ENCODE assay signal across 8 mouse cellular contexts in the genomic region with DNA sequence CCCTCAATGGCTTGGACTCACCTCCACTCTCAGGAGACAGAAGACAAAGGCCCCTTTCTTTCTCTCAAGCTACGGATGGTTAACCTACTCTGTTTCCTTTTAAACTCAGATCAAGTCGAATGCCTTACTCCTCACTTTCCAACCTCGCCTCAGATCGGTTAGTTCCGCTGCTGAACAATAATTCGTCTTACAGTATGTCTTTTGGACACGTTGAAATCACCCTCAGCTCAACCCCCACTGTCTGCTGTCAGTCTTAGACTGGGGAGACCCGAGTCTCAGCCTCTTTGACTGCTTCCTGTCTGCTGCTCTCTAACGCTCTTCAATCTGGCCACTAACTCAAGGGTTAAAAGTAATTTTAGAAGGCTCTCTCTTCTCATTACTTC. TPM values are rescaled to one million over a fixed set of nuclear protein-coding genes. Genes with fewer than 3 reads are reported as not detected.
DNase-seq lines count a peak whose midpoint lies in the region; ATAC-seq and TF ChIP-seq lines count a peak whose summit lies in the region.

No protein-coding gene starts in this region.

- 30% methylated on average over 9 of the region's 9 CpGs for WGBS in heart, embryonic 11.5 days (ENCODE audit: insufficient replicate concordance)
- 10% methylated on average over 9 of the region's 9 CpGs for WGBS in forebrain, embryonic 12.5 days
- WGBS in liver, embryonic 13.5 days (ENCODE audit: insufficient replicate concordance), result 28% methylated on average over 9 of the region's 9 CpGs
- 21% methylated on average over 9 of the region's 9 CpGs for WGBS in thymus, adult 2 months

- ATAC-seq in heart, embryonic 11.5 days (replicated peaks; ENCODE audit: insufficient number of reproducible peaks, low FRiP score, low TSS enrichment), result no peak
- ATAC-seq in CD4-positive, CD25-positive, alpha-beta regulatory T cell, adult 4 months, result peak; percentile 56
- ATAC-seq in forebrain, embryonic 12.5 days (ENCODE audit: low FRiP score), result no peak; the same call in 1 of the 2 replicates
- ATAC-seq in liver, embryonic 13.5 days (ENCODE audit: low read depth), result no peak

- H3K27ac ChIP-seq in heart, embryonic 11.5 days (ENCODE audit: low read depth, low read length), result no peak overlapping the region
- peak overlapping the region; percentile 88 for H3K27ac ChIP-seq in forebrain, embryonic 12.5 days
- no peak overlapping the region for H3K27ac ChIP-seq in liver, embryonic 13.5 days
- no peak overlapping the region for H3K27ac ChIP-seq in thymus, adult 2 months (ENCODE audit: control insufficient read depth, insufficient read depth, low read length)

- no peak for TF ChIP-seq CTCF in thymus, adult 2 months (IDR thresholded peaks at IDR 0.05; ENCODE audit: borderline replicate concordance, control insufficient read depth, extremely low read depth, insufficient read depth, low read length, poor library complexity)

- H3K4me2 ChIP-seq in heart, embryonic 11.5 days, result peak overlapping the region; percentile 75
- H3K4me2 ChIP-seq in forebrain, embryonic 12.5 days, result peak overlapping the region; percentile 85
- peak overlapping the region; percentile 85 for H3K4me2 ChIP-seq in liver, embryonic 13.5 days

- H3K9ac ChIP-seq in heart, embryonic 11.5 days (ENCODE audit: low read depth, low read length), result no peak overlapping the region
- peak overlapping the region; percentile 77; the same call in 1 of the 2 replicates for H3K9ac ChIP-seq in forebrain, embryonic 12.5 days
- H3K9ac ChIP-seq in liver, embryonic 13.5 days, result no peak overlapping the region

- H3K4me1 ChIP-seq in heart, embryonic 11.5 days (ENCODE audit: control insufficient read depth, insufficient read depth, low read length), result no peaks in the 10 kb centered on the region
- H3K4me1 ChIP-seq in forebrain, embryonic 12.5 days, result peaks cover 23% of the 10 kb centered on the region
- H3K4me1 ChIP-seq in liver, embryonic 13.5 days (replicated peaks), result peaks cover 29% of the 10 kb centered on the region
- H3K4me1 ChIP-seq in thymus, adult 2 months (replicated peaks; ENCODE audit: control insufficient read depth, insufficient read depth, low read length), result peaks cover 15% of the 10 kb centered on the region

- no peak for TF ChIP-seq POLR2A in thymus, adult 2 months (IDR thresholded peaks at IDR 0.05; ENCODE audit: control insufficient read depth, extremely low read depth, insufficient read depth, low read length, poor library complexity)

- H3K27me3 ChIP-seq in heart, embryonic 11.5 days (ENCODE audit: control insufficient read depth, insufficient read depth, low read length), result peaks cover 44% of the 10 kb centered on the region
- H3K27me3 ChIP-seq in forebrain, embryonic 12.5 days, result no peaks in the 10 kb centered on the region
- H3K27me3 ChIP-seq in liver, embryonic 13.5 days, result peaks cover 76% of the 10 kb centered on the region
- H3K27me3 ChIP-seq in thymus, adult 2 months (ENCODE audit: control insufficient read depth, insufficient read depth, low read length), result no peaks in the 10 kb centered on the region; the same call in 1 of the 2 replicates

- no peaks in the 10 kb centered on the region for H3K9me3 ChIP-seq in heart, embryonic 11.5 days (replicated peaks; ENCODE audit: control insufficient read depth, low read length)
- no peaks in the 10 kb centered on the region for H3K9me3 ChIP-seq in forebrain, embryonic 12.5 days
- no peaks in the 10 kb centered on the region for H3K9me3 ChIP-seq in liver, embryonic 13.5 days (replicated peaks)

- no peak for DNase-seq in heart, adult 11 months
- DNase-seq in liver, embryonic 13.5 days, result no peak
- DNase-seq in adrenal gland, adult 8-10 months, result no peak
- DNase-seq in thymus, adult 2 months, result no peak
- no peak for DNase-seq in ovary, postnatal 36 days (ENCODE audit: low spot score)

- peak overlapping the region; percentile 57 for H3K4me3 ChIP-seq in heart, embryonic 11.5 days (ENCODE audit: low read depth, low read length)
- peak overlapping the region; percentile 81 for H3K4me3 ChIP-seq in forebrain, embryonic 12.5 days (replicated peaks)
- peak overlapping the region; percentile 61 for H3K4me3 ChIP-seq in liver, embryonic 13.5 days (replicated peaks)
- no peak overlapping the region for H3K4me3 ChIP-seq in thymus, adult 2 months (ENCODE audit: control insufficient read depth, insufficient read depth, low read length)

- H3K36me3 ChIP-seq in heart, embryonic 11.5 days (ENCODE audit: control insufficient read depth, insufficient read depth, low read length), result no peaks in the 10 kb centered on the region
- H3K36me3 ChIP-seq in forebrain, embryonic 12.5 days (replicated peaks), result 0 out of 2 replicates have a peak, but pooled peaks cover 3% of the 10 kb centered on the region
- no peaks in the 10 kb centered on the region for H3K36me3 ChIP-seq in liver, embryonic 13.5 days
- no peaks in the 10 kb centered on the region for H3K36me3 ChIP-seq in thymus, adult 2 months (ENCODE audit: control insufficient read depth, insufficient read depth, low read length)

RNA-seq across cellular contexts. Expression of a gene that starts 0.5 kb away (rescaled TPM):
- 1.9 and 2.0 TPM in 2 replicates for polyA plus RNA-seq in heart, embryonic 11.5 days (2014; fragmentation: Nextera tagmentation; extraction: Ambion mirVana)
- polyA plus RNA-seq in CD4-positive, CD25-positive, alpha-beta regulatory T cell, adult 4 months (2017; shearing (Covaris generic)), result 1 to 10 TPM; 5.7 to 7.7 TPM
- 18.6 and 19.5 TPM in 2 replicates for polyA plus RNA-seq in forebrain, embryonic 12.5 days (2016; fragmentation: Nextera tagmentation; extraction: Ambion mirVana)
- polyA plus RNA-seq in liver, embryonic 13.5 days (2015; fragmentation: Nextera tagmentation; extraction: Ambion mirVana), result 0.34 and 0.51 TPM in 2 replicates
- 10 to 100 TPM in 3 of 4 experiments, 1 to 10 TPM in 1; 6.2 to 20.5 (median 11.4) TPM for total RNA-seq in adrenal gland, adult 8-10 months (2022)
- 11.5 and 11.9 TPM in 2 replicates for polyA plus RNA-seq in thymus, adult 2 months (2012; rRNA removed)

RNA-seq across cellular contexts. Expression of a gene that starts 31.9 kb away (rescaled TPM):
- 0.11 and 0.17 TPM in 2 replicates for polyA plus RNA-seq in heart, embryonic 11.5 days (2014; fragmentation: Nextera tagmentation; extraction: Ambion mirVana)
- polyA plus RNA-seq in CD4-positive, CD25-positive, alpha-beta regulatory T cell, adult 4 months (2017; shearing (Covaris generic)), result 100 to 1,000 TPM in 1 of 2 experiments, 10 to 100 TPM in 1; 63.9 to 105 TPM
- 0.05 TPM in 1 of 2 replicates, not detected in the other for polyA plus RNA-seq in forebrain, embryonic 12.5 days (2016; fragmentation: Nextera tagmentation; extraction: Ambion mirVana)
- polyA plus RNA-seq in liver, embryonic 13.5 days (2015; fragmentation: Nextera tagmentation; extraction: Ambion mirVana), result 1.1 and 1.3 TPM in 2 replicates
- total RNA-seq in adrenal gland, adult 8-10 months (2022), result 1 to 10 TPM; 5.1 to 7.2 (median 5.8) TPM
- polyA plus RNA-seq in thymus, adult 2 months (2012; rRNA removed), result 34.7 and 39.4 TPM in 2 replicates

Comparison
In these comparisons a context has a peak if more than half of its experiments do, and no peak if none do; other contexts are left out.
1. RNA of a gene that starts 31.9 kb away (polyA plus RNA-seq): 63.9 to 105 TPM in CD4-positive, CD25-positive, alpha-beta regulatory T cell, adult 4 months and 34.7 to 39.4 TPM in thymus, adult 2 months; 1.1 to 1.3 TPM in liver, embryonic 13.5 days, 0.11 to 0.17 TPM in heart, embryonic 11.5 days and 0.05 TPM in forebrain, embryonic 12.5 days; every median in the first group is over 10 times any median in the second.
2. Peak in every context shown above with its lines, with median percentiles within 50 percentile points of each other: H3K4me2 ChIP-seq.